In the genomic region with DNA sequence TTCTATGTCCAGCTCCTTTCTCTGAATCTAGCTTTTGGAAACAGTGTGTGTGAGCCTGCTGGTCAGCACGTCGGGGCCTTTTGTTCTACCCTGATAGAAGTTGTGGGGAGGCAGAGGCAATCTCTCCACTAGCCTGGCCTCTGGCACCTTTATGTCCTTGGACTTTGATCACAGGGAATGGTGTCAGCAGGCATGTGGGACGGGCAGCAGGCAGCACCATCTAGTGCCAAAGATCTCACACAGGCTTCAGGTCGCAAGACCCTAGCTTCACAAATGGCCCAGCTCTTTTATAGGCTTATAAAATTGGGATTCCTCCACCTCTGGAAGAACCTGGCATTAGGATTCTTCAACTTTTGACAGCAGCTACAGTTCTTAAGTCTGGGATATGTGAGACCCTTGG, we compare ENCODE assay signal across 23 mouse cellular contexts. TPM values are rescaled to one million over a fixed set of nuclear protein-coding genes. Genes with fewer than 3 reads are reported as not detected.
DNase-seq lines count a peak whose midpoint lies in the region; ATAC-seq and TF ChIP-seq lines count a peak whose summit lies in the region.
"Had no signal": no experiment of that assay in that cellular context is flagged by ENCODE, and none has a peak within 500 bp of the region (broad histone marks: within the 10 kb centered on the region; RNA-seq: fewer than 3 reads in every experiment).

No protein-coding gene starts in this region.

- no peaks in the 10 kb centered on the region for H3K4me1 ChIP-seq in cerebellum, adult 2 months (ENCODE audit: control insufficient read depth, insufficient read depth, low read length)
- no peaks in the 10 kb centered on the region for H3K4me1 ChIP-seq in intestine, embryonic 15.5 days (replicated peaks)
- H3K4me1 ChIP-seq: embryonic facial prominence, embryonic 13.5 days; hindbrain, embryonic 12.5 days; midbrain, embryonic 15.5 days had no signal

- DNase-seq in cerebellum, adult 2 months = peak; percentile 11 to 13
- no peak for DNase-seq in cerebellum, adult 8-10 months
- DNase-seq in kidney, adult 18-20 months = peak; percentile 15
- DNase-seq in kidney, postnatal 14 days = no peak
- peak; percentile 15 for DNase-seq in brain, adult 2 months (ENCODE audit: low read depth, low spot score)
- DNase-seq in adrenal gland, postnatal 36 days = no peak
- no peak for DNase-seq in spleen, postnatal 10 days (ENCODE audit: low spot score in 2 of 2)
- DNase-seq: adrenal gland, postnatal 25 days; gastrocnemius, postnatal 25 days; liver; lung, embryonic 14.5 days; lung, postnatal 36 days; spleen, adult 18-20 months; thymus, adult 18-20 months had no signal

- no peak overlapping the region for H3K27ac ChIP-seq in cerebellum, adult 2 months (ENCODE audit: insufficient read depth, low read length)
- H3K27ac ChIP-seq in intestine, embryonic 15.5 days = no peak overlapping the region
- H3K27ac ChIP-seq: embryonic facial prominence, embryonic 13.5 days; hindbrain, embryonic 12.5 days; midbrain, embryonic 15.5 days had no signal

- H3K4me2 ChIP-seq in intestine, embryonic 15.5 days (replicated peaks) = no peak overlapping the region
- H3K4me2 ChIP-seq: embryonic facial prominence, embryonic 13.5 days; hindbrain, embryonic 12.5 days; lung, embryonic 14.5 days; midbrain, embryonic 15.5 days had no signal

- H3K9ac ChIP-seq in intestine, embryonic 15.5 days = no peak overlapping the region
- H3K9ac ChIP-seq: embryonic facial prominence, embryonic 13.5 days; hindbrain, embryonic 12.5 days; lung, embryonic 14.5 days; midbrain, embryonic 15.5 days had no signal

- no peak for TF ChIP-seq POLR2A in cerebellum, adult 2 months (IDR thresholded peaks at IDR 0.05; ENCODE audit: borderline replicate concordance, insufficient read depth, low read length)

- peak; percentile 56; the same call in 1 of the 2 replicates for TF ChIP-seq CTCF in cerebellum, adult 2 months (IDR thresholded peaks at IDR 0.05; ENCODE audit: borderline replicate concordance, insufficient read depth, low read depth, low read length)

- H3K27me3 ChIP-seq in cerebellum, adult 2 months (ENCODE audit: control insufficient read depth, insufficient read depth, low read length) = no peaks in the 10 kb centered on the region
- H3K27me3 ChIP-seq in intestine, embryonic 15.5 days (replicated peaks) = no peaks in the 10 kb centered on the region
- H3K27me3 ChIP-seq: embryonic facial prominence, embryonic 13.5 days; hindbrain, embryonic 12.5 days; midbrain, embryonic 15.5 days had no signal

- no peaks in the 10 kb centered on the region for H3K36me3 ChIP-seq in intestine, embryonic 15.5 days
- H3K36me3 ChIP-seq: embryonic facial prominence, embryonic 13.5 days; hindbrain, embryonic 12.5 days; midbrain, embryonic 15.5 days had no signal

- no peaks in the 10 kb centered on the region for H3K9me3 ChIP-seq in intestine, embryonic 15.5 days
- H3K9me3 ChIP-seq: embryonic facial prominence, embryonic 13.5 days; hindbrain, embryonic 12.5 days; midbrain, embryonic 15.5 days had no signal

- 64% methylated on average over 4 of the region's 4 CpGs for WGBS in cerebellum, adult 2 months
- WGBS in intestine, embryonic 15.5 days = 60% methylated on average over 4 of the region's 4 CpGs

- ATAC-seq in intestine, embryonic 15.5 days = 0 out of 2 replicates have a peak, but pooled peaks have one; percentile 31
- ATAC-seq: CD4-positive, CD25-positive, alpha-beta regulatory T cell, adult 4 months; forebrain, embryonic 14.5 days; inflammation-experienced regulatory T-cells, adult 6 months; midbrain, embryonic 15.5 days; Patski had no signal

- no peak overlapping the region for H3K4me3 ChIP-seq in cerebellum, adult 2 months (replicated peaks; ENCODE audit: insufficient read depth, low read depth, low read length)
- no peak overlapping the region for H3K4me3 ChIP-seq in intestine, embryonic 15.5 days (replicated peaks)
- H3K4me3 ChIP-seq: embryonic facial prominence, embryonic 13.5 days; hindbrain, embryonic 12.5 days; midbrain, embryonic 15.5 days; myocyte had no signal

RNA-seq across cellular contexts. Expression of gene Pip5k1b, which starts 48.4 kb away (rescaled TPM):
- 36.3 and 41.9 TPM in 2 replicates for polyA plus RNA-seq in cerebellum, adult 2 months (2012; rRNA removed)
- 17.2 and 18.2 TPM in 2 replicates for polyA plus RNA-seq in intestine, embryonic 15.5 days (2015; fragmentation: Nextera tagmentation; extraction: Ambion mirVana)
- 10 to 100 TPM; 18.7 to 20.1 TPM for total RNA-seq in adrenal gland, postnatal 36 days (2021)

Comparison
In these comparisons a context has a peak if more than half of its experiments do, and no peak if none do; other contexts are left out.
1. DNase-seq: peak in cerebellum, adult 2 months (2 of 2), kidney, adult 18-20 months (single experiment) and brain, adult 2 months (single experiment); none in cerebellum, adult 8-10 months (single experiment), kidney, postnatal 14 days (single experiment), adrenal gland, postnatal 36 days (0 of 2) and spleen, postnatal 10 days (0 of 2).